ENCODE assay signal across 10 mouse cellular contexts in genomic region chr8:78127852-78128251, GRCm38 (mm10).
DNase-seq lines count a peak whose midpoint lies in the region; ATAC-seq and TF ChIP-seq lines count a peak whose summit lies in the region.
"Had no signal": no experiment of that assay in that cellular context is flagged by ENCODE, and none has a peak within 500 bp of the region (broad histone marks: within the 10 kb centered on the region; RNA-seq: fewer than 3 reads in every experiment).

No protein-coding gene starts in this region.

- 20% methylated on average over 2 of the region's 2 CpGs for WGBS in kidney, postnatal 0 days
- 11% methylated on average over 2 of the region's 2 CpGs for WGBS in embryonic facial prominence, embryonic 11.5 days
- 20% methylated on average over 2 of the region's 2 CpGs for WGBS in midbrain, embryonic 15.5 days

- H3K4me2 ChIP-seq in kidney, postnatal 0 days (ENCODE audit: low read length) = no peak overlapping the region
- H3K4me2 ChIP-seq in embryonic facial prominence, embryonic 11.5 days (ENCODE audit: low read depth, low read length) = no peak overlapping the region
- no peak overlapping the region for H3K4me2 ChIP-seq in midbrain, embryonic 15.5 days
- H3K4me2 ChIP-seq: limb, embryonic 15.5 days had no signal

- peak; percentile 71 for TF ChIP-seq CTCF in kidney, postnatal 0 days (IDR thresholded peaks at IDR 0.05; ENCODE audit: low read depth)
- 0 out of 2 replicates have a peak, but pooled peaks have one; percentile 36 for TF ChIP-seq CTCF in G1E (IDR thresholded peaks at IDR 0.05; ENCODE audit: low read depth, low read length)

- no peak overlapping the region for H3K27ac ChIP-seq in kidney, postnatal 0 days
- no peak overlapping the region for H3K27ac ChIP-seq in embryonic facial prominence, embryonic 11.5 days (replicated peaks; ENCODE audit: low read depth, low read length)
- H3K27ac ChIP-seq in midbrain, embryonic 15.5 days = no peak overlapping the region
- H3K27ac ChIP-seq: limb, embryonic 15.5 days had no signal

- H3K4me1 ChIP-seq in kidney, postnatal 0 days (replicated peaks; ENCODE audit: insufficient read depth, low read length) = no peaks in the 10 kb centered on the region
- H3K4me1 ChIP-seq in G1E (ENCODE audit: insufficient read depth, low read depth, low read length) = peaks cover 51% of the 10 kb centered on the region
- no peaks in the 10 kb centered on the region for H3K4me1 ChIP-seq in embryonic facial prominence, embryonic 11.5 days (ENCODE audit: control insufficient read depth, insufficient read depth, low read length)
- H3K4me1 ChIP-seq in midbrain, embryonic 15.5 days = no peaks in the 10 kb centered on the region; the same call in 1 of the 2 replicates
- H3K4me1 ChIP-seq: limb, embryonic 15.5 days had no signal

- DNase-seq in kidney, postnatal 0 days (ENCODE audit: low spot score) = peak; percentile 58
- no peak for DNase-seq in kidney, adult 9 months
- DNase-seq in A20 (ENCODE audit: low read depth, low spot score) = peak; percentile 54
- peak; percentile 54 for DNase-seq in G1E (ENCODE audit: low spot score)
- peak; percentile 58 for DNase-seq in embryonic facial prominence, embryonic 11.5 days (ENCODE audit: low spot score)
- no peak for DNase-seq in Muller cell, postnatal 12 days (ENCODE audit: inconsistent ontology term)
- no peak for DNase-seq in cerebellum, adult 11 months

- H3K4me3 ChIP-seq in kidney, postnatal 0 days (replicated peaks; ENCODE audit: low read depth, low read length) = no peak overlapping the region
- H3K4me3 ChIP-seq in G1E (ENCODE audit: low read depth, low read length) = no peak overlapping the region
- no peak overlapping the region for H3K4me3 ChIP-seq in embryonic facial prominence, embryonic 11.5 days (ENCODE audit: low read depth, low read length)
- H3K4me3 ChIP-seq in midbrain, embryonic 15.5 days = no peak overlapping the region
- H3K4me3 ChIP-seq: erythroblast, embryonic 14.5 days; limb, embryonic 15.5 days had no signal

- H3K36me3 ChIP-seq in kidney, postnatal 0 days (ENCODE audit: insufficient read depth, low read length) = no peaks in the 10 kb centered on the region
- H3K36me3 ChIP-seq in G1E (replicated peaks) = no peaks in the 10 kb centered on the region
- H3K36me3 ChIP-seq in embryonic facial prominence, embryonic 11.5 days (replicated peaks; ENCODE audit: control insufficient read depth, insufficient read depth, low read depth, low read length) = no peaks in the 10 kb centered on the region
- no peaks in the 10 kb centered on the region for H3K36me3 ChIP-seq in midbrain, embryonic 15.5 days (replicated peaks)
- H3K36me3 ChIP-seq: limb, embryonic 15.5 days had no signal

- H3K9me3 ChIP-seq in kidney, postnatal 0 days (replicated peaks; ENCODE audit: low read length) = no peaks in the 10 kb centered on the region
- no peaks in the 10 kb centered on the region for H3K9me3 ChIP-seq in G1E (replicated peaks)
- H3K9me3 ChIP-seq in embryonic facial prominence, embryonic 11.5 days (replicated peaks; ENCODE audit: control insufficient read depth, low read length) = no peaks in the 10 kb centered on the region
- no peaks in the 10 kb centered on the region for H3K9me3 ChIP-seq in midbrain, embryonic 15.5 days
- H3K9me3 ChIP-seq: limb, embryonic 15.5 days had no signal

- no peaks in the 10 kb centered on the region for H3K27me3 ChIP-seq in kidney, postnatal 0 days (ENCODE audit: insufficient read depth, low read length)
- H3K27me3 ChIP-seq in G1E (ENCODE audit: insufficient read depth, low read length) = no peaks in the 10 kb centered on the region
- H3K27me3 ChIP-seq in embryonic facial prominence, embryonic 11.5 days (ENCODE audit: control insufficient read depth, insufficient read depth, low read length) = no peaks in the 10 kb centered on the region
- H3K27me3 ChIP-seq in midbrain, embryonic 15.5 days (replicated peaks) = no peaks in the 10 kb centered on the region
- H3K27me3 ChIP-seq: limb, embryonic 15.5 days had no signal

- H3K9ac ChIP-seq in kidney, postnatal 0 days (ENCODE audit: low read depth, low read length) = no peak overlapping the region
- H3K9ac ChIP-seq in embryonic facial prominence, embryonic 11.5 days (replicated peaks; ENCODE audit: low read length) = no peak overlapping the region
- H3K9ac ChIP-seq in midbrain, embryonic 15.5 days = no peak overlapping the region
- H3K9ac ChIP-seq: limb, embryonic 15.5 days had no signal

- no peak for ATAC-seq in kidney, postnatal 0 days (replicated peaks; ENCODE audit: low FRiP score, low read depth)
- peak; percentile 68; the same call in 1 of the 2 replicates for ATAC-seq in G1E (ENCODE audit: extremely low read depth, insufficient number of reproducible peaks, low FRiP score, poor library complexity, severe bottlenecking)
- no peak for ATAC-seq in embryonic facial prominence, embryonic 11.5 days (replicated peaks; ENCODE audit: insufficient number of reproducible peaks, low FRiP score, low TSS enrichment, low read depth)
- peak; percentile 50; the same call in 1 of the 2 replicates for ATAC-seq in midbrain, embryonic 15.5 days (replicated peaks)

Comparison
In these comparisons a context has a peak if more than half of its experiments do, and no peak if none do; other contexts are left out.
1. DNase-seq: peak in kidney, postnatal 0 days (single experiment), A20 (single experiment), G1E (single experiment) and embryonic facial prominence, embryonic 11.5 days (single experiment); none in kidney, adult 9 months (single experiment), Muller cell, postnatal 12 days (single experiment) and cerebellum, adult 11 months (single experiment).
2. ATAC-seq: peak in G1E (single experiment) and midbrain, embryonic 15.5 days (single experiment); none in kidney, postnatal 0 days (single experiment) and embryonic facial prominence, embryonic 11.5 days (single experiment).